Mouse (Mus musculus): ENCODE measurements around the gene Hist1h2bf. TPM values are rescaled to one million over a fixed set of nuclear protein-coding genes. Genes with fewer than 3 reads are reported as not detected.
A peak's percentile ranks its signal among the peaks of the same experiment; 100 is the strongest.
"Not testable (repeated sequence)": the region's sequence is repeated elsewhere in the genome, so short reads cannot be mapped to it uniquely, and the experiment has no call there.

Hist1h2bf gene
- polyA plus RNA-seq, 1 experiment = 23.2 TPM

- Histone ChIP-seq H3K36me3 (ENCODE audit: control insufficient read depth, insufficient read depth, low read length, poor library complexity, severe bottlenecking) (no peaks in the 10 kb centered on the region), H3K4me3 (ENCODE audit: low read depth, low read length) (no peak overlapping the region), H3K9ac (ENCODE audit: low read depth, poor library complexity, severe bottlenecking) (no peak overlapping the region), H3K27ac (ENCODE audit: insufficient read depth, low read length) (peak overlapping the region; percentile 66), H3K27me3 (ENCODE audit: control insufficient read depth, insufficient read depth, low read length, poor library complexity, severe bottlenecking) (no peaks in the 10 kb centered on the region), H3K4me1 (ENCODE audit: control insufficient read depth, insufficient read depth, low read length) (peaks cover 6% of the 10 kb centered on the region), H3K9me3 (replicated peaks; ENCODE audit: control insufficient read depth, insufficient read depth, low read length, poor library complexity, severe bottlenecking) (no peaks in the 10 kb centered on the region; the same call in 1 of the 2 replicates)
- TF ChIP-seq POLR2A (IDR thresholded peaks at IDR 0.05; ENCODE audit: insufficient read depth, low read length) = no peak
- no peak for TF ChIP-seq CTCF (IDR thresholded peaks at IDR 0.05; ENCODE audit: low read depth, low read length)
- TF ChIP-seq EP300 (IDR thresholded peaks at IDR 0.05; ENCODE audit: insufficient read depth, low read depth, low read length) = no peak
Observed at GRCm38 (mm10) chr13:23592614-23593013, 18.6 kb upstream of the Hist1h2bf start.

GRCm38 (mm10) chr13:23591886-23592285 lies 17.9 kb upstream of the Hist1h2bf start:
- H3K27me3 ChIP-seq (ENCODE audit: control insufficient read depth, insufficient read depth, low read length, poor library complexity, severe bottlenecking); H3K9me3 ChIP-seq (replicated peaks; ENCODE audit: control insufficient read depth, insufficient read depth, low read length, poor library complexity, severe bottlenecking); H3K4me1 ChIP-seq (ENCODE audit: control insufficient read depth, insufficient read depth, low read length); H3K4me3 ChIP-seq (ENCODE audit: low read depth, low read length); H3K9ac ChIP-seq (ENCODE audit: low read depth, poor library complexity, severe bottlenecking); H3K36me3 ChIP-seq (ENCODE audit: control insufficient read depth, insufficient read depth, low read length, poor library complexity, severe bottlenecking); H3K27ac ChIP-seq (ENCODE audit: insufficient read depth, low read length): not testable (repeated sequence)
- peak; percentile 78 for TF ChIP-seq EP300 (IDR thresholded peaks at IDR 0.05; ENCODE audit: insufficient read depth, low read depth, low read length)

- TF ChIP-seq CTCF (IDR thresholded peaks at IDR 0.05; ENCODE audit: low read depth, low read length) (no peak), EP300 (IDR thresholded peaks at IDR 0.05; ENCODE audit: insufficient read depth, low read depth, low read length) (no peak), POLR2A (IDR thresholded peaks at IDR 0.05; ENCODE audit: insufficient read depth, low read length) (no peak)
- Histone ChIP-seq H3K4me3 (ENCODE audit: low read depth, low read length) (no peak overlapping the region), H3K36me3 (ENCODE audit: control insufficient read depth, insufficient read depth, low read length, poor library complexity, severe bottlenecking) (no peaks in the 10 kb centered on the region), H3K27ac (ENCODE audit: insufficient read depth, low read length) (peak overlapping the region; percentile 44; the same call in 1 of the 2 replicates), H3K9ac (ENCODE audit: low read depth, poor library complexity, severe bottlenecking) (no peak overlapping the region), H3K4me1 (ENCODE audit: control insufficient read depth, insufficient read depth, low read length) (peaks cover 6% of the 10 kb centered on the region), H3K9me3 (replicated peaks; ENCODE audit: control insufficient read depth, insufficient read depth, low read length, poor library complexity, severe bottlenecking) (no peaks in the 10 kb centered on the region; the same call in 1 of the 2 replicates), H3K27me3 (ENCODE audit: control insufficient read depth, insufficient read depth, low read length, poor library complexity, severe bottlenecking) (no peaks in the 10 kb centered on the region)
Observed at GRCm38 (mm10) chr13:23591206-23591605, 17.2 kb upstream of the Hist1h2bf start.

- Histone ChIP-seq H3K4me3 (ENCODE audit: low read depth, low read length) (peak overlapping the region; percentile 45), H3K9me3 (replicated peaks; ENCODE audit: control insufficient read depth, insufficient read depth, low read length, poor library complexity, severe bottlenecking) (no peaks in the 10 kb centered on the region), H3K27me3 (ENCODE audit: control insufficient read depth, insufficient read depth, low read length, poor library complexity, severe bottlenecking) (no peaks in the 10 kb centered on the region), H3K9ac (ENCODE audit: low read depth, poor library complexity, severe bottlenecking) (peak overlapping the region; percentile 83), H3K27ac (ENCODE audit: insufficient read depth, low read length) (peak overlapping the region; percentile 99), H3K36me3 (ENCODE audit: control insufficient read depth, insufficient read depth, low read length, poor library complexity, severe bottlenecking) (no peaks in the 10 kb centered on the region), H3K4me1 (ENCODE audit: control insufficient read depth, insufficient read depth, low read length) (no peaks in the 10 kb centered on the region)
- TF ChIP-seq EP300 (IDR thresholded peaks at IDR 0.05; ENCODE audit: insufficient read depth, low read depth, low read length) (no peak), CTCF (IDR thresholded peaks at IDR 0.05; ENCODE audit: low read depth, low read length) (no peak), POLR2A (IDR thresholded peaks at IDR 0.05; ENCODE audit: insufficient read depth, low read length) (no peak)
Observed at GRCm38 (mm10) chr13:23586940-23587225, 12.9 kb upstream of the Hist1h2bf start.

GRCm38 (mm10) chr13:23586099-23586939 lies 12.3 kb upstream of the Hist1h2bf start:
- H3K9me3 ChIP-seq (replicated peaks; ENCODE audit: control insufficient read depth, insufficient read depth, low read length, poor library complexity, severe bottlenecking) = no peaks in the 10 kb centered on the region
- no peaks in the 10 kb centered on the region for H3K36me3 ChIP-seq (ENCODE audit: control insufficient read depth, insufficient read depth, low read length, poor library complexity, severe bottlenecking)
- peak overlapping the region; percentile 45 for H3K4me3 ChIP-seq (ENCODE audit: low read depth, low read length)
- H3K4me1 ChIP-seq (ENCODE audit: control insufficient read depth, insufficient read depth, low read length) = no peaks in the 10 kb centered on the region
- H3K9ac ChIP-seq (ENCODE audit: low read depth, poor library complexity, severe bottlenecking) = peak overlapping the region; percentile 83
- H3K27me3 ChIP-seq (ENCODE audit: control insufficient read depth, insufficient read depth, low read length, poor library complexity, severe bottlenecking) = no peaks in the 10 kb centered on the region
- peak overlapping the region; percentile 99 for H3K27ac ChIP-seq (ENCODE audit: insufficient read depth, low read length)
- TF ChIP-seq EP300 (IDR thresholded peaks at IDR 0.05; ENCODE audit: insufficient read depth, low read depth, low read length) (no peak), POLR2A (IDR thresholded peaks at IDR 0.05; ENCODE audit: insufficient read depth, low read length) (no peak), CTCF (IDR thresholded peaks at IDR 0.05; ENCODE audit: low read depth, low read length) (no peak)

GRCm38 (mm10) chr13:23585442-23586098 lies 11.6 kb upstream of the Hist1h2bf start:
- not testable (repeated sequence) for H3K4me1 ChIP-seq (ENCODE audit: control insufficient read depth, insufficient read depth, low read length); H3K36me3 ChIP-seq (ENCODE audit: control insufficient read depth, insufficient read depth, low read length, poor library complexity, severe bottlenecking); H3K9me3 ChIP-seq (replicated peaks; ENCODE audit: control insufficient read depth, insufficient read depth, low read length, poor library complexity, severe bottlenecking); H3K27me3 ChIP-seq (ENCODE audit: control insufficient read depth, insufficient read depth, low read length, poor library complexity, severe bottlenecking)
- H3K9ac ChIP-seq (ENCODE audit: low read depth, poor library complexity, severe bottlenecking) = peak overlapping the region; percentile 74
- H3K4me3 ChIP-seq (ENCODE audit: low read depth, low read length) = peak overlapping the region; percentile 47
- TF ChIP-seq EP300 (IDR thresholded peaks at IDR 0.05; ENCODE audit: insufficient read depth, low read depth, low read length) = 0 out of 2 replicates have a peak, but pooled peaks have one; percentile 6
- peak; percentile 81 for TF ChIP-seq POLR2A (IDR thresholded peaks at IDR 0.05; ENCODE audit: insufficient read depth, low read length)
- H3K27ac ChIP-seq (ENCODE audit: insufficient read depth, low read length) = peak overlapping the region; percentile 78
